Mouse (Mus musculus): ENCODE measurements at regions not wholly inside any gene's neighbourhood (a gene's known extent, or its start where the extent isn't known, plus 50 kb on each side); places are given as distances from the start of the nearest gene placed in this dataset.

DNA sequence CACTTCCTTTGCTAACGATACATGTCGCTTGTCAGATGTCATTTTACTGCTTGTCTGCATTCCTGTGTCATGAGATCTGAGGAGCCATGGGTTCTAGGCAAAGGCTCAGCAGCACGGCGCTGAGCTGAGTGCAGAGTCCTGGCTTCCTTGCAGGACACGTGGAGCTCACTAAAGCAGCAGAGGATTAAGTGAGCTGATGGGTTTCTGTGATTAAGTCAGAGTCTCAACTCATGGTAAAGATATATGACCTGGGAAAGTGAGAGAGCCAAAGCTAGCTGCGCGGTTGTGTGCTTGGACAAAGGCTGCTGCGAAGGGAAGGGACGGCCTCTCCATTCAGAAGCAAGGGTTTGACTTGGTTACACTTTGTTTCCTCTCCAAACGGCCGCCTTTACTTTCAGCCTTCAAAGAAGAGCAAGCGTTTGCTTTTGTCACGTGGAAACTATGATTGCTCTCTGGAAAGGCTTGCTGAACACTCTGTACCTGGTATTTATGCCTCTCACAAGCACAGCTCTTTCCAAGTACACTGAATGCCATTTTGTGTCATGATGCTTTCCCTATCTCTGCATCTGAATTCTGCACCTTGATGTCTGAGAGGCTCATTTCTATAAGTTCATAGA is 292.5 kb downstream of the Klf5 start:
- 42% methylated on average over 13 of the region's 13 CpGs for WGBS
- Histone ChIP-seq H3K9ac (no peak overlapping the region), H3K9me3 (replicated peaks) (no peaks in the 10 kb centered on the region), H3K27ac (no peak overlapping the region), H3K4me1 (replicated peaks) (peaks cover 6% of the 10 kb centered on the region; the same call in 1 of the 2 replicates), H3K36me3 (no peaks in the 10 kb centered on the region), H3K4me3 (no peak overlapping the region), H3K4me2 (0 out of 2 replicates have a peak overlapping the region, but pooled peaks have one; percentile 10), H3K27me3 (no peaks in the 10 kb centered on the region)
- ATAC-seq (replicated peaks; ENCODE audit: insufficient number of reproducible peaks, insufficient read depth, low FRiP score, low read depth), result no peak

DNA sequence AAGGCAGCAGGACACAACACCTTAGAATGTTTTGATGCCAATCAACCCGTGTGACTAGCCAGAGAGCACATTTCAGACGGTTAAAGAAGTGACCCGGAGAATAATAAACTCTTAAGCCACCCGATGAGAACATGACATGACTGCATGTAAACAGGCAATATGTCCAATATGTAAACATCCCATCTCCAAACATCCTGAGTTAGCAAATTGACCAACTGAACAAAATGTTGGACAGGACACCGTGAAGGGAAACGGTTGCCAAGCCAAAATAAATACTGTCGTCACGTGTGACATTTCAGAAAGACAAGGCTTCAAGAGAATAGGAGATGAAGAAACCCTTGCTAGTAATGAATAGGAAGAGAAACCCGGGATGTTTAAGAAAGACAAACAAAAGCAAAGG is 294.4 kb downstream of the Klf5 start:
- no peak overlapping the region for H3K27ac ChIP-seq
- H3K9me3 ChIP-seq (replicated peaks), result no peaks in the 10 kb centered on the region
- H3K36me3 ChIP-seq, result no peaks in the 10 kb centered on the region
- H3K4me3 ChIP-seq, result no peak overlapping the region
- no peak for ATAC-seq (replicated peaks; ENCODE audit: insufficient number of reproducible peaks, insufficient read depth, low FRiP score, low read depth)
- no peak overlapping the region for H3K9ac ChIP-seq
- WGBS, result 65% methylated on average over 9 of the region's 9 CpGs
- H3K27me3 ChIP-seq, result no peaks in the 10 kb centered on the region
- H3K4me1 ChIP-seq (replicated peaks), result peaks cover 6% of the 10 kb centered on the region; the same call in 1 of the 2 replicates
- H3K4me2 ChIP-seq, result no peak overlapping the region

DNA sequence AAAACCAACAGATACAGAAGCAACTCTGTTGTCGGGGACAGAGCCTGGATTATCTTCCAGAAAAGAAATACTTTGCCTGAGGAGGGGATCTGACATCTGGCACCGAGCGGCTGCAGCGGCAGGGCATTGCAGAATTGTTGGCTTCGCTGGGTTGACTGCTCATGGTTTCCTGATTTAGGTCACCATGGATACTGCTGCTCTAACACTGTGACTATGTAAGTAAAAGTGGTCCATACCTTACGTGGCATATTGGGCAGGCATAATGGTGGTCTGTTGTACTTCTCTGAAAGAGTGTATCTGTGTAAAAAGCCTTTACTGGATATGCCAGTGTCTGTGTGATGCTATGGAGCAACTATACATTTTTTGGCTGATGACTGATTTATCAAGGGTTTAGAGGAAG is 295.4 kb downstream of the Klf5 start:
- no peaks in the 10 kb centered on the region for H3K36me3 ChIP-seq
- H3K4me3 ChIP-seq, result no peak overlapping the region
- no peak overlapping the region for H3K27ac ChIP-seq
- no peaks in the 10 kb centered on the region for H3K9me3 ChIP-seq (replicated peaks)
- no peak overlapping the region for H3K4me2 ChIP-seq
- ATAC-seq (replicated peaks; ENCODE audit: insufficient number of reproducible peaks, insufficient read depth, low FRiP score, low read depth), result no peak
- H3K4me1 ChIP-seq (replicated peaks), result peaks cover 6% of the 10 kb centered on the region; the same call in 1 of the 2 replicates
- no peaks in the 10 kb centered on the region for H3K27me3 ChIP-seq
- no peak overlapping the region for H3K9ac ChIP-seq
- WGBS, result 65% methylated on average over 6 of the region's 6 CpGs

DNA sequence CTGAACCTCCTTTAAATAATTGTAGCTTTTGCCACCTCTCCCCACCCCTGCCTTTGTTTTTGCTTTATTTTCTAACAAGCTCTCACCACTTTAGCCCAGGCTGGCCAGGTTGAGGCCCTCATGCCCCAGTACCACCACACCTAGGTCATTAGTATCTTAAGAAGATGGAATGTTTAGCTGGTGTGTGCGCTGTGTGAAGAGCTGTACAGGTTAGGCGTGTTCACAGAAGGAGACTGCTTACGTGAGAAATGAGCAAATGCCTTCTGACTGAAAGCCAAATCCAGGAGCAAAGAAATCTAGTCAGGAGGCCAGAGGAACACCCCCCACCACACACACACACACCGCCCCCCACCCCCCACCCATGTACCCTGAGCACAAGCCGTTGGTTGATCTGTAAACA is 303.4 kb downstream of the Klf5 start:
- ATAC-seq (replicated peaks; ENCODE audit: insufficient number of reproducible peaks, insufficient read depth, low FRiP score, low read depth), result no peak

DNA sequence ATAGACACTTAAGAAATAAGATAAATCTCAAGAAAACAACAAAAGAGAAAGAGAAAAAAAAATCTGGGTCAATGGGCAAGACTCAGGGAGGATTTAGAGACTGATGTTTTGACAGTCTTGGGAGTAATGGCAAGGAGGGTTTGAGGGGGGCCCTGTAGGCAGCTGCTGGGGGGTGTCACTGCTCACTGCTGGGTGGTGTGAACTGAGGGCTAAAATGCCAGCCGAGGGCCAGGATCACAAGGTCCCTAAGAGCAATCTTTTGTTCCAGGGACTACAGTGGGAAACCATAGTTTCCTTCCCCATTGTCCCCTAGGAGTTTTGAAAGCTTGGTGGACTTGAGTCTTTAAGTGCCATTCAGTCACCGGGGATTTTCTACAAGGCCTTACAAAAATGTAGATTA is 304.8 kb downstream of the Klf5 start:
- no peak for ATAC-seq (replicated peaks; ENCODE audit: insufficient number of reproducible peaks, insufficient read depth, low FRiP score, low read depth)
- no peak overlapping the region for H3K27ac ChIP-seq
- WGBS, result 54% methylated on average over 2 of the region's 2 CpGs

More for the DNA sequence above, 303.4 kb downstream of the Klf5 start:
- Histone ChIP-seq H3K9ac (no peak overlapping the region), H3K27me3 (no peaks in the 10 kb centered on the region), H3K4me2 (no peak overlapping the region), H3K4me1 (replicated peaks) (no peaks in the 10 kb centered on the region), H3K36me3 (no peaks in the 10 kb centered on the region), H3K9me3 (replicated peaks) (no peaks in the 10 kb centered on the region), H3K27ac (no peak overlapping the region), H3K4me3 (no peak overlapping the region)
- 80% methylated on average over 5 of the region's 5 CpGs for whole genome bisulfite sequencing

DNA sequence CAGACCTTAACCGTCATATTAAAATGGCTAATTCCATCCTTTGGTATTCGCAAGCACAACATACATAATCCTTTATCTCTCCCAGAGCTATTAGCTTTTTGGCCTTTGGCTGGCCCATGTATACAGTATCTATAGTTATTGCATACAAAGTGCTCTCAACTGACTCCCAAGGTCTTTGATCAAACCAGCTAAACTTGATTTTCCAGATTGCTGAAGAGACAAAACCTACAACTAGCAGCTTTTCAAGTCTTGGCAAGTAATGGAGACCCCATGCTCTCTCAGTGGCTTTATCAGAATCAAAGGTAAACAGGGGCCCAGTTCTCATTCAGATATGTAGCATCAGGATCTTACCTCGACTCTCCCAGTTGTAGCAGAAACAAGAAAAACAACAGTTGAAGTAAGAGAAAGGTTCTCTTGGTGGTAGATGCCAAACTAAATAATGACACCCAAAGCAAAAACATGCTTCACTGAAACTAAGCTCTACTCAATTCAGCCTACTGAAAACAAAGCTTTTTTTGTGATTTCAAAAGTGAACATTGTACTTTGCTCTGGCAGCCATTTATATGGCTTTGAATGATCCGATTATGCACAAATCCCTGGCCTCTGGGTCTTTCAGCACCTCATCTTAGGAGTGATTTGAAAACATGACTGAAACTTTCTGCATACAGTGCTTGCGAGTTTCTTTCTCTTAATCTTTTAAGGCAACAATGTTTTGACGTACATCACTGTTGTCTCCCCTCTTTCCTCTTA is 307.0 kb downstream of the Klf5 start:
- Histone ChIP-seq H3K27me3 (no peaks in the 10 kb centered on the region), H3K9me3 (replicated peaks) (no peaks in the 10 kb centered on the region), H3K4me2 (no peak overlapping the region), H3K4me3 (no peak overlapping the region), H3K27ac (no peak overlapping the region), H3K4me1 (replicated peaks) (no peaks in the 10 kb centered on the region), H3K9ac (no peak overlapping the region), H3K36me3 (no peaks in the 10 kb centered on the region)
- no peak for ATAC-seq (replicated peaks; ENCODE audit: insufficient number of reproducible peaks, insufficient read depth, low FRiP score, low read depth)
- WGBS, result 57% methylated on average over 6 of the region's 6 CpGs

More for the DNA sequence above, 304.8 kb downstream of the Klf5 start:
- Histone ChIP-seq H3K9ac (no peak overlapping the region), H3K36me3 (no peaks in the 10 kb centered on the region), H3K9me3 (replicated peaks) (no peaks in the 10 kb centered on the region), H3K4me1 (replicated peaks) (no peaks in the 10 kb centered on the region), H3K27me3 (no peaks in the 10 kb centered on the region), H3K4me2 (no peak overlapping the region), H3K4me3 (no peak overlapping the region)

DNA sequence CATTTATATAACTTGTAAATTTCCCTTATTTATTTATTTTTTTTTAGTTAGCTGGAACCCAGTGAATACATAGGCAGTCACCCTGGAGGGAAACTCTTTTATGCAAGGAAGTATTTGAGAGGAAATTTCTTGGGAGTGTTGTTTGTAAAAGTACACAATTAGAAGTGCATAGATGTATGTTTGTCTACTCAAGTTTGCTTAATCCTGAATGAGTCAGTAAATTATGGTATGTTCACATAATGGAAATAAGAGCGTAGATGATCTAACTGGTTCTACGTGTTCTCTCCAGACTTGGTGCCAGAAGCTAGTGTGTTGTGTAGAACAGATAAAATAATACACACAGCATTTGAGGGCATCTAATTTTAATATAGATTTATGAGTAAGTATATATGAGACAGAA is 310.5 kb downstream of the Klf5 start:
- ATAC-seq (replicated peaks; ENCODE audit: insufficient number of reproducible peaks, insufficient read depth, low FRiP score, low read depth), result no peak
- no peak overlapping the region for H3K27ac ChIP-seq
- H3K9me3 ChIP-seq (replicated peaks), result no peaks in the 10 kb centered on the region
- no peak overlapping the region for H3K4me2 ChIP-seq
- no peaks in the 10 kb centered on the region for H3K4me1 ChIP-seq (replicated peaks)
- no peaks in the 10 kb centered on the region for H3K27me3 ChIP-seq
- no peak overlapping the region for H3K4me3 ChIP-seq
- no peaks in the 10 kb centered on the region for H3K36me3 ChIP-seq
- 91% methylated on average over 2 of the region's 2 CpGs for WGBS
- no peak overlapping the region for H3K9ac ChIP-seq

DNA sequence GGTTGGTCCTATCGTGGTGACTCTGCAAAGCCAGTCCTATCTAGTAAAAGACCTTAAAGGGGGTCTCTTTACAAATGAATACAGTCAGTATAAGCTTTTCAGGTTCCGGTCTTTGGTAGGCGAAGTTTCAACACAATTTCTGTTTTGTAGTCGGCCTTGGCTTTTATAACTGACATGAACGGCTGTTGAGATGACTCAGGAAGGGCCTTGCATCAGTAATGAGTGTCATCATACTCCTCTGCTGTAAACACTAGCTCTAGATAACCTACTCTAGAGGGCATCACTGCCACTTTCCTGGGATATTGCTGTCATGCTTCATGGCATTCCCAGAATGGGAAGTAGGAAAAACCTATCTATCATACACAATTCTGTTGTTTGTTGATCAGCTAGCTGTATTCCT is 312.9 kb downstream of the Klf5 start:
- H3K9me3 ChIP-seq (replicated peaks), result no peaks in the 10 kb centered on the region
- no peak overlapping the region for H3K27ac ChIP-seq
- H3K27me3 ChIP-seq, result no peaks in the 10 kb centered on the region
- no peak overlapping the region for H3K9ac ChIP-seq
- no peaks in the 10 kb centered on the region for H3K4me1 ChIP-seq (replicated peaks)
- WGBS, result 90% methylated on average over 5 of the region's 5 CpGs
- H3K36me3 ChIP-seq, result no peaks in the 10 kb centered on the region
- H3K4me2 ChIP-seq, result no peak overlapping the region
- no peak for ATAC-seq (replicated peaks; ENCODE audit: insufficient number of reproducible peaks, insufficient read depth, low FRiP score, low read depth)
- H3K4me3 ChIP-seq, result no peak overlapping the region

DNA sequence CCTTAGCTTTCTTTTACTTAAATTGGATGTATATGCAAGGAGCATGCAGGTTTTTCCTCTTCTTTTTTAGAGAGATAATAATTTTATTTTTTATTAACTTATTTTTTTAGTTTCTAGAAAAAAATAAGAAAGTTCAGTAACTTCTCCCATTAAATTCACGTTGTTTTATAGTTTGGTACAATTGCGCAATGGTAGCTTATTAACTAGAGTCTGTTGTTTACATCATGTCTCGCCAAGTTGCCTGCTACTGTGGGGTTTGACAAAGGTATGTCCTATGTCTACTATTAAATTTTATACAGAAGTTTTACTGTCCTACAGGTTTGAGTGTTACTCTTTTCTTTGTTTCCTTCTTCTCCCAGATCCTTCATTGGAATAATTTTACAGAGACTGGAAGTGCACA is 313.6 kb downstream of the Klf5 start:
- no peak for ATAC-seq (replicated peaks; ENCODE audit: insufficient number of reproducible peaks, insufficient read depth, low FRiP score, low read depth)
- Histone ChIP-seq H3K9me3 (replicated peaks) (no peaks in the 10 kb centered on the region), H3K4me3 (no peak overlapping the region), H3K4me2 (no peak overlapping the region), H3K4me1 (replicated peaks) (peaks cover 1% of the 10 kb centered on the region; the same call in 1 of the 2 replicates), H3K9ac (no peak overlapping the region), H3K27me3 (no peaks in the 10 kb centered on the region), H3K27ac (no peak overlapping the region), H3K36me3 (no peaks in the 10 kb centered on the region)
- 83% methylated on average over 3 of the region's 3 CpGs for WGBS

DNA sequence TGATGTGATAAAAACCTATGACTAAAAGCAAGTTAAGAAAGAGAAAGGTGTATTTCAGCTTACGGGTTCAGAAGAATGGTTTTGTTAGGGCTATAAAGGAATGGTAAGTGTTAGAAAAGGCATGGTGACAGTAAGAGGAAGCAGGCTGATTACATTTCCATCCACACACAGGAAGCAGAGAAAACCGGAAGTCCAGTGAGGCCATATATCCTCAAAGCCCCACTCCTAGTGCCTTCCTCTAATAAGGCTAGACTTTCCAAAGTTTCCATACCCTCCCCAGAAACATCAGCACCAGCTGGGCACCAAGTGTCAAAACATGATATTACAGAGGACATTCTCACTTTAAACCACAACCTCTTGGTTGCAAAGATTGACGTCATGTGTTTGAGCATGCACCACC is 316.3 kb downstream of the Klf5 start:
- Histone ChIP-seq H3K4me2 (no peak overlapping the region), H3K27ac (no peak overlapping the region), H3K9ac (no peak overlapping the region), H3K27me3 (no peaks in the 10 kb centered on the region), H3K36me3 (no peaks in the 10 kb centered on the region), H3K4me1 (replicated peaks) (peaks cover 2% of the 10 kb centered on the region; the same call in 1 of the 2 replicates), H3K4me3 (no peak overlapping the region), H3K9me3 (replicated peaks) (no peaks in the 10 kb centered on the region)
- ATAC-seq (replicated peaks; ENCODE audit: insufficient number of reproducible peaks, insufficient read depth, low FRiP score, low read depth), result no peak
- 69% methylated on average over 3 of the region's 3 CpGs for WGBS

DNA sequence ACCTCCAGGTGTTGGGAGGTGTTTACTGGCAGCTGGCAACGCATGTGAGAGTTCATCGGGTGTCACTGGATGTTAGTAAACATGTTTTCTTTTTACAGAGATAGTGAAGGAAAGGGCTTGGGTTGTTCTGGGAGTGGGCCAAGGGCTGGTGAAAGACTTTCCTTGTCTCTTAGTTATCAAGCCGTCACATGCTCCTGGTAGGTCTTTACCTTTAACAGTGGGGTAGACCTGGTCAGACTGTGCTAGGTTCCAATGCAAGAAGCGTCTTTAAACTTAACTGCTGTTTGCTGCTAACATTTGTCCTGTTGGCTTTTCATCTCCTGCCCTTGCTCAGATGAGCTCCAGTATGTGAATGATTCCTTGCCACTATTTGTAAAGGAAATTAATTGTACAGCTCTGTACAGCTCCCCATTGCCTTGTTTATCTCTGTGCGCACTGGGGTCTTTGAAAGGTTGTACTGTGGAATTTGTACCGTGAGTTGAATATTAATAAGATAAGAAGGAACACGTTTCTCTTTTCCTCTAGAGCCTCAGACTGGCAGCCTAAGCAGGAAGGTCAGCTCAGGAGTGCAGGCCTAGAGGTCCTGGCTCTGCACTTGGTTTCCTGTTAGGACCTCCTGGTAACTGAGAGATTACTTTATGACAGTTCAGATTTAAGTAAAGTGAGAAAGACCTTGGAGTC is 318.3 kb downstream of the Klf5 start:
- no peak overlapping the region for H3K4me3 ChIP-seq
- H3K4me1 ChIP-seq (replicated peaks), result peaks cover 2% of the 10 kb centered on the region; the same call in 1 of the 2 replicates
- WGBS, result 48% methylated on average over 7 of the region's 7 CpGs
- no peaks in the 10 kb centered on the region for H3K36me3 ChIP-seq
- H3K27ac ChIP-seq, result no peak overlapping the region
- no peaks in the 10 kb centered on the region for H3K9me3 ChIP-seq (replicated peaks)
- H3K4me2 ChIP-seq, result no peak overlapping the region
- no peak for ATAC-seq (replicated peaks; ENCODE audit: insufficient number of reproducible peaks, insufficient read depth, low FRiP score, low read depth)
- H3K27me3 ChIP-seq, result no peaks in the 10 kb centered on the region
- H3K9ac ChIP-seq, result no peak overlapping the region

Data from heart, embryonic 15.5 days (tissue).